Mouse (Mus musculus) cerebellum, postnatal 10 days (tissue): ENCODE measurements around the gene Mul1.

ENCODE experiments used
- DNase-seq, 2 experiments: peaks; one replicate each; pipeline ENCODE4 v3.0.0; 2021; ENCODE audit warnings: mixed read lengths in 2 of 2

The Mul1 gene

GRCm38 (mm10) chr4:138444941-138445340 is 10.5 kb downstream of the Mul1 start:
- no peak for DNase-seq

- no peak for DNase-seq
These were observed 12.5 kb downstream of the Mul1 start for GRCm38 (mm10) chr4:138446981-138447380.

- DNase-seq: peak; percentile 96 to 98
These were observed 12.9 kb downstream of the Mul1 start for GRCm38 (mm10) chr4:138447387-138447786.

GRCm38 (mm10) chr4:138447827-138448602 is 13.5 kb downstream of the Mul1 start:
- DNase-seq: peak; percentile 47 to 48

- DNase-seq: peak; percentile 57 to 63
These were observed 14.6 kb downstream of the Mul1 start for GRCm38 (mm10) chr4:138448872-138449615.

- DNase-seq: peak in 1 of 2 experiments; percentile 43
These were observed 15.3 kb downstream of the Mul1 start for GRCm38 (mm10) chr4:138449636-138450314.

- DNase-seq: peak; percentile 31 to 43
These were observed 18.0 kb downstream of the Mul1 start for GRCm38 (mm10) chr4:138452306-138453096.

GRCm38 (mm10) chr4:138453097-138453752 is 18.8 kb downstream of the Mul1 start:
- peak; percentile 70 to 71 for DNase-seq

- peak; percentile 86 to 88 for DNase-seq
These were observed 19.5 kb downstream of the Mul1 start, which contains the start of gene Camk2n1 for GRCm38 (mm10) chr4:138453753-138454570. Gene Camk2n1, plus strand, starts transcription at chr4:138454314.

- DNase-seq: peak; percentile 87 to 88
These were observed 20.2 kb downstream of the Mul1 start for GRCm38 (mm10) chr4:138454571-138455140.

- peak; percentile 85 to 86 for DNase-seq
These were observed 20.9 kb downstream of the Mul1 start for GRCm38 (mm10) chr4:138455141-138455955.

- peak; percentile 48 to 61 for DNase-seq
These were observed 21.5 kb downstream of the Mul1 start for GRCm38 (mm10) chr4:138455956-138456341.

- DNase-seq: no peak
These were observed 22.1 kb downstream of the Mul1 start for GRCm38 (mm10) chr4:138456536-138456935.

- no peak for DNase-seq
These were observed 22.6 kb downstream of the Mul1 start for GRCm38 (mm10) chr4:138457091-138457490.

- DNase-seq: peak; percentile 46 to 49
These were observed 23.7 kb downstream of the Mul1 start for GRCm38 (mm10) chr4:138458171-138458570.

GRCm38 (mm10) chr4:138458735-138459440 is 24.4 kb downstream of the Mul1 start:
- peak; percentile 36 to 62 for DNase-seq

- DNase-seq: no peak
These were observed 25.3 kb downstream of the Mul1 start for GRCm38 (mm10) chr4:138459775-138460174.

- DNase-seq: no peak
These were observed 26.4 kb downstream of the Mul1 start for GRCm38 (mm10) chr4:138460910-138461309.

GRCm38 (mm10) chr4:138461471-138461870 is 27.0 kb downstream of the Mul1 start:
- DNase-seq: no peak
